Mouse (Mus musculus) adrenal gland, adult (tissue): ENCODE results near the gene Parvg.

Experiments used
- DNase-seq, 2 experiments: peaks; one replicate each; pipeline ENCODE4 v3.0.0; 2022 to 2023; ENCODE audit warnings: low spot score in 1 of 2; ENCODE audit not compliant: inconsistent age in 2 of 2

Gene Parvg

DNA sequence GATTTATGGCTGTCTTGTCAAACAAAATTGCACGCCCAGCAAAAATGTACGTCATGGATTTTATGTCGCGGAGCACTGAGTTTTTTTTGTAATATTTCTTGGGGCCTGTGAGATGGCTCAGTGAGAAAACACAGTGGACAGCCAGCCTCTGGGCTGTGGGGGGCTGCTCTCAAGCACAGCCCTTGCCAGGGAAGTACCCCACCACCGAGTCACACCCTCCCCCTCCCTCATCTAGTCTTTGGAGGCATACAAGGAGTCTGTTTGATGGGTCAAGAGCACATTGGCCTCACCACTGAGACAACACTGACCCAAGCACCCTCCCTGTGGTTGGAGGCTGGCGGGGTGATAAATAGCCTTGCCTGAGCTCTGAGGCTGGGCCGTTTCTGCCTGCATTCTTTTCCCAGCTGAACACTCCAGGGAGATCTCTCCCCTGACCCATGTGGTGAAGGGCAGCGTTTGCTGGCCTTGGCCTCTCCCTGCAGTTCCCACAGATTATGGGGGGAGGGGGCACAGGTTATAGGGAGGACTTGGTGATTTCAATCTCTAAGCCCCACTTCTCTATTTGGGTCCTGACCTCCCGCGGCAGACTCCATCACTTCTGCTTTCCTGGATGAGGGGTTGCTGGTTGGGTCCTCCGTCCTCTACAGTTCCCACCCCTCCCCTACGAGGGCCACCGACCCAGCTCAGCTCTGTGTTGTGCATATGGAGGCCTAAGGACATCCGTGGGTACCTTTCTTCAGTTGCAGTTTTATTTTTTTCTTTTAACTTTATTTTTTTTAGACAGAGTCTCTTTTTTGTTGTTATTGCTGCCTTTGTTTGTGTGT, 26.3 kb downstream of the Parvg start:
- no peak for DNase-seq

- DNase-seq = no peak
Observed at GRCm38 (mm10) chr15:84351342-84351741, 27.5 kb downstream of the Parvg start.

DNA sequence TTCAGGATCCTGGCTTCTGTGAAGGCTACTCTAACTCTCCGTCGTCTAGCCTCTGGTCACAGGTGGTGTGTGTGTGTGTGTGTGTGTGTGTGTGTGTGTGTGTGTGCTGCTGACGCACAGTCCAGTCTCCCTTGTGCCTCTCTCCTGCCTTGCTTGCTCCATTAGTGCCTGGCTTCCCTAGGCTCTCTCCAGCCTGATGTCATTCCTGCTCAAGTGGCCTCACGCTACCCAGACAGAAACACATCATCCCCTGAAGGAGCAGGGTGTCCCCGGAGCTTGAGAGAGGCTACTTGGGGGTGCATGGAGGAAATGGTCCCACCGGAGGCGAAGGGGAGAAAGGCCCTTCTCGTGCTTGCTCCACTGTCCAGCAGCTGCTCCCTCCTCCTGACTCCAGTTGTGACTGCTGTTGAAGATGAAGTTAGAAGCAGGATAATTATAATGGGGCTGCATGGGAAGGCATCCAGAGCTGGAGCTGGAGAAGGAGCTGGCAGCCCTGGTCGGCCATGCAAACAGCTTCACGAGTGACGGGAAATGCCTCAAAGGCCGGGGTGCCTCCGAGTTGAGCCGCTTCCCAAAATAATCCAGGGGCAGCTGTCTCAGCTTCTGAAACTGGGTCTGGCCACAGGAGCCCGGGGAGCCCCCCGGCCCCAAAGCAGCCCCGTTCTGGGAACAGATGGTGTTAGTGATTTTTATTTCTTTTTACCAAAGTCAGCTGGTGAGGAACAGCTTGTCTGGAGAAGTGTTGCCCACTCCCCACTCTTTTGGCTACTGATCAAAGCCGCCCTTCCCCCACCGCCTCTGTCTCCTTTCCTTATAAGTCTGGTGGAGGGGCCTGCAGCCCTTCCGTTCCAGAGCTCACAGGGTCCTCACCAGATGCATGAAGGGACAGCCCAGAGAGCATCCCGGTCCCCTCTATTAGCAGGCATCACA, 28.4 kb downstream of the Parvg start:
- DNase-seq = no peak

- no peak for DNase-seq
Observed at GRCm38 (mm10) chr15:84355081-84355480, 31.3 kb downstream of the Parvg start.

- no peak for DNase-seq
Observed at GRCm38 (mm10) chr15:84364746-84365145, 40.9 kb downstream of the Parvg start.

GRCm38 (mm10) chr15:84365675-84366381, 42.0 kb downstream of the Parvg start:
- DNase-seq = no peak

DNA sequence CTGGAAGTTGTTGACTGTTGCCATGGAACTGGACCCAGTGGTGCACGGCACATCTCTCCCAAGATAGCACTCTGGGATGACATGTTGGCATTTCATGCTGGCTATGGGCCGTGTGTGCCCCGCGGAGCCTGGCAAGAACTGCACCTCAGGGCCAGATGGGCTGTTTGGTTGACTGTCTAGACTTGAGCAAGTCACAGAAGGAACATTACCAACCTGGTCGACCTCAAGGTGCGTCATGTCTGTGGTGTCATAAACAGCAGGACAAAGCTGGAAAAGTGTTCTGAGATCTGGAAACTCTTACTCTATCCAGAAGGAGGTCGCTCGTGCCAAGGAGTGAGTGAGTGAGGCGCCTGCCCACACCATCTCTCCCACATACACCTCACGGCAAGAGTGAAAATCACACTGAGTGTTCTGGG, 42.8 kb downstream of the Parvg start:
- DNase-seq = no peak

GRCm38 (mm10) chr15:84367402-84367801, 43.6 kb downstream of the Parvg start:
- no peak for DNase-seq

GRCm38 (mm10) chr15:84372801-84373200, 49.0 kb downstream of the Parvg start:
- no peak for DNase-seq

DNA sequence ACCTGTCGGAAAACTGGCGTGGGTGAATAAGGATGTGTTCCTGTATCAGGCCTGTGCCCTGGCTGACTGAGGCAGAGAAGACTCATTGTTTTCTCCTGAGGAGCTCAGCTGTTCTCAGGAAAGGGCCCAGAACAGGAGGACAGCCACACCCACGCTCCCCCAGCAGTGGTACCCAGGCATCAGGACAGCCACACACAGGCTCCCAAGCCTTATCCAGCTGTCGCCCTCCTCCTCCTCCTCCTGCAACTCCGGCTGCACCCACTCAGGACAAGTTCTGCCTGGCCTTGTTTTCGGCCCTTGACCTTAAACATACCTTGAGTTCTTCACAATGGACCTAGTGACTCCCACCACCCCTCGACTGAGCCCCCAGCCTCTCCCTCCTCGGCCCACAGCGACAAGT, 54.9 kb downstream of the Parvg start:
- DNase-seq = no peak

DNA sequence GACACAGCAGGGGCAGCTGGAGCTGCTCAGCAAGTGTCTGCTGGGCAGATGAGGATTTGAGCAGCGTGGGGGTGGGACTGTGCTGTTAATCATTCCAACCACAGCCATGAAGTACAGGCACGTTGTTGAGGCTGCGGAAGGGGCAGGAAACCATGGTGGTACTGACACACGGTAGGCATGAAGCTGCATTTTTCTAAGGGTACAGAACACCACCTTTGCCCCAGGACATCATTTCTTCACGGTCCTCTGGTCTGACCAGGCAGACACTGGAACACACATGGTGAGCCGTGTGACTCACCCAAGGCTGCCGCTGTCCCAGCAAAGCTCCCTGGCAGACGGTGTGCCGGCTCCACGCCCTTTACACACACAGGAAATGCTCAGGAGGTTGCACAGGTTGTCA, 56.4 kb downstream of the Parvg start:
- peak; percentile 18 to 54 for DNase-seq

DNA sequence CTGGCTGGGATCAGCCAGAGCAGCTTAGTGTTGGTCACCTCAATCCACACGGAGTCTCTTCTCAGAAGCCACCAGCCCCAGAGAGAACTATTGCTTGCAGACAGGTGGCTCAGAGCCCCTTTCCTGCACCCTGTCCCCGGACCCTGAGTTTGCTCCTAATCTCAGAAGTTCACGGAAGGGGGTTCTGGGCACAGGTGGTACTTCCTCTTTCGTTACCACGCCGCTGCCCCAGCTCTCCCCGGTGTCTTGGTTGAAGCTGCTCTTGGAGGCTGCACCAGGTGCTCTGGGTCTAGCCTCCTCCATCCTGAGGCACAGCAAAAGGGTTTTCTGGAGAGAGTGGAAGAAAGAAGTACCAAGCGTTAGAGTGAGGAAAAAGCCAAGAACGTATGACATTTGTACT, 60.2 kb downstream of the Parvg start:
- DNase-seq = no peak

- DNase-seq = no peak
Observed at GRCm38 (mm10) chr15:84385995-84386565, 62.3 kb downstream of the Parvg start.

GRCm38 (mm10) chr15:84388698-84389131, 64.9 kb downstream of the Parvg start:
- no peak for DNase-seq

GRCm38 (mm10) chr15:84392131-84392530, 68.3 kb downstream of the Parvg start:
- DNase-seq = no peak
